Mouse (Mus musculus) left cerebral cortex, adult 2 months (tissue): Measurements from ENCODE around the gene Tln2. TPM values are rescaled to one million over a fixed set of nuclear protein-coding genes. Genes with fewer than 3 reads are reported as not detected.
A peak's percentile ranks its signal among the peaks of the same experiment; 100 is the strongest.

Source experiments
- DNase-seq, 2 experiments: peaks; one replicate each; pipeline ENCODE4 v3.0.0; 2021 to 2022; ENCODE audit warnings: low spot score in 2 of 2, mixed read lengths in 1 of 2; ENCODE audit errors: extremely low spot score in 1 of 2
- H3K27ac ChIP-seq: fragments of 200-600 bp; 2 replicates; pipeline ENCODE4 v1.8.1; 2022
- H3K4me3 ChIP-seq: fragments of 200-600 bp; 2 replicates; pipeline ENCODE4 v1.8.1; 2022
- CTCF ChIP-seq: fragments of 200-600 bp; IDR thresholded peaks from 2 replicates; pipeline ENCODE4 v1.8.1; 2022; ENCODE audit warnings: antibody characterized with exemption, mild to moderate bottlenecking, moderate library complexity
- intact Hi-C: fragments of 180-260 bp; cut with DNase I; formaldehyde crosslinking; loops from one replicate; pipeline ENCODE4 v1.15.1; 2025
- microRNA-seq, 2 experiments: library from miRNA; unstranded; fragments of <30 nt; microRNA quantifications; one replicate each; pipeline ENCODE4 v1.2.0; 2021
- total RNA-seq, 2 experiments: library from RNA; stranded (reverse); gene quantifications; 2 replicates each; pipeline ENCODE4 v1.2.3; 2021

Tln2 gene
- total RNA-seq, 2 experiments from 2014 or later = 96.2 to 96.3 TPM

DNA sequence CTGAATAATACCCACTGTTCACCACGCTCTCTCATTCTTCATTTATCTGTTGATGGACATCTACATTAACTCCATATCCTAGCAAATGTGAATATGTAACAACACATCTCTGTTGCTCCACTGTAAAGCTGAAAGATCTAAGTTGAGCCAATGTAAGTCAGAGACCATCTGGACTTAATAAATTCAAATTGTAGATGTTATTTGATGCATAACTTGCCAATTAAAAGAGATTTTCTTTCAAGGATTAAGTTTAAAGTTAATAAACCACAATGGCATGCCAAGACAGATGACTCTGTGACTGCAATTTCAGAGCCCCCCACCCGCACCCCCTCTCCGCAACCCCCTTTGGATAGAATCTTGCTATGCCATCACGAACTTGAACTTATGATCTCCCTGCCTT lies 386.3 kb downstream of the Tln2 start:
- DNase-seq = no peak
- intact Hi-C loops = no loop called here
- Histone ChIP-seq H3K4me3 (no peak overlapping the region), H3K27ac (no peak overlapping the region)
- no peak for TF ChIP-seq CTCF

DNA sequence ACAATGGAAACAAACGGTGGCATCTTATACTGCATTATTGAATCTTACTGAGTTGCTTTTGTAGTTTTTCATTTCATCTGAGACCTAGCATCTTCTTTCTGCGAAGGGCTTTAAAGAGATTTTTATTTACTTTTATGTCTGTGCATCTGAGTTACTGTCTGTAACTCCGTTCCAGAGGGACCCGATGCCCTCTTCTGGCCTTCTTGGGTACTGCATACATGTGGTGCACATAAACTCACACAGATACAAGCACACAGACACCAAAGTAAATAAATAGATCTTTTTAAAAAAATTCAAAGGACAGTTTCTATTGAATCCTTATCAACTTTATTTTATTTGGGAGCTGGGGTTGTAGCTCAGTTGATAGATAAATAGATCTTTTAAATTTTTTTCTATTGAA lies 388.1 kb downstream of the Tln2 start:
- TF ChIP-seq CTCF = peak; percentile 34
- no peak overlapping the region for H3K27ac ChIP-seq
- intact Hi-C loops = no loop called here
- DNase-seq = no peak
- H3K4me3 ChIP-seq = no peak overlapping the region

GRCm38 (mm10) chr9:67170759-67171158 lies 388.7 kb downstream of the Tln2 start:
- no peak overlapping the region for H3K4me3 ChIP-seq
- intact Hi-C loops = no loop called here
- DNase-seq = no peak
- TF ChIP-seq CTCF = no peak
- H3K27ac ChIP-seq = no peak overlapping the region

- no peak overlapping the region for H3K27ac ChIP-seq
- no peak for DNase-seq
- no peak overlapping the region for H3K4me3 ChIP-seq
- TF ChIP-seq CTCF = no peak
- intact Hi-C loops = no loop called here
Observed at GRCm38 (mm10) chr9:67170047-67170446, 389.5 kb downstream of the Tln2 start.

Small RNAs within 50 kb of the gene (microRNA-seq; reads per million reads assigned to microRNA genes)
- gene Mir190a = 17.0 to 39.0 reads per million in 2 experiments

Other genes starting within 250 kb of the Tln2 start
- 1 to 10 TPM; 4.0 to 4.6 TPM for gene C2cd4b, start 199.7 kb upstream of the Tln2 start, total RNA-seq